Mouse (Mus musculus): ENCODE results near the gene 2610028H24Rik. TPM values are rescaled to one million over a fixed set of nuclear protein-coding genes. Genes with fewer than 3 reads are reported as not detected.

Gene 2610028H24Rik
- polyA plus RNA-seq, 1 experiment from 2014 or later = not detected

GRCm38 (mm10) chr10:76461255-76461654, 12.4 kb downstream of the 2610028H24Rik start:
- no peak overlapping the region for H3K4me2 ChIP-seq (ENCODE audit: low read depth, low read length)
- no peak overlapping the region for H3K9ac ChIP-seq (replicated peaks)
- TF ChIP-seq CTCF (IDR thresholded peaks at IDR 0.05; ENCODE audit: low read depth) (no peak), EP300 (IDR thresholded peaks at IDR 0.05; ENCODE audit: low read depth) (no peak)
- DNase-seq (no peak), ATAC-seq (no peak)
- no peaks in the 10 kb centered on the region for H3K27me3 ChIP-seq (ENCODE audit: insufficient read depth, low read length)
- 0 out of 2 replicates have a peak, but pooled peaks cover 6% of the 10 kb centered on the region for H3K36me3 ChIP-seq (replicated peaks; ENCODE audit: insufficient read depth, low read length)
- H3K27ac ChIP-seq (ENCODE audit: low read depth) = no peak overlapping the region
- H3K9me3 ChIP-seq (ENCODE audit: low read length) = peaks cover 7% of the 10 kb centered on the region
- H3K4me3 ChIP-seq (ENCODE audit: low read depth, low read length) = no peak overlapping the region
- 81% methylated on average over 1 of the region's 1 CpGs for WGBS (ENCODE audit: insufficient replicate concordance)
- no peaks in the 10 kb centered on the region for H3K4me1 ChIP-seq (ENCODE audit: insufficient read depth)

- no peak overlapping the region for H3K4me3 ChIP-seq (ENCODE audit: low read depth, low read length)
- H3K4me1 ChIP-seq (ENCODE audit: insufficient read depth) = no peaks in the 10 kb centered on the region
- WGBS (ENCODE audit: insufficient replicate concordance) = 84% methylated on average over 7 of the region's 7 CpGs
- TF ChIP-seq CTCF (IDR thresholded peaks at IDR 0.05; ENCODE audit: low read depth) (no peak), EP300 (IDR thresholded peaks at IDR 0.05; ENCODE audit: low read depth) (no peak)
- H3K27me3 ChIP-seq (ENCODE audit: insufficient read depth, low read length) = no peaks in the 10 kb centered on the region
- H3K4me2 ChIP-seq (ENCODE audit: low read depth, low read length) = no peak overlapping the region
- no peak for ATAC-seq
- DNase-seq = no peak
- 0 out of 2 replicates have a peak, but pooled peaks cover 6% of the 10 kb centered on the region for H3K36me3 ChIP-seq (replicated peaks; ENCODE audit: insufficient read depth, low read length)
- H3K9me3 ChIP-seq (ENCODE audit: low read length) = peaks cover 7% of the 10 kb centered on the region
- H3K27ac ChIP-seq (ENCODE audit: low read depth) = no peak overlapping the region
- H3K9ac ChIP-seq (replicated peaks) = no peak overlapping the region
These were observed 13.4 kb downstream of the 2610028H24Rik start for GRCm38 (mm10) chr10:76462312-76462711.

GRCm38 (mm10) chr10:76462721-76463120, 13.8 kb downstream of the 2610028H24Rik start:
- H3K36me3 ChIP-seq (replicated peaks; ENCODE audit: insufficient read depth, low read length) = 0 out of 2 replicates have a peak, but pooled peaks cover 6% of the 10 kb centered on the region
- no peak for ATAC-seq

GRCm38 (mm10) chr10:76468203-76469162, 19.6 kb downstream of the 2610028H24Rik start, which contains the start of the genes Mcm3ap and Ybey:
TSS of gene Mcm3ap (plus strand) at chr10:76468927.
TSS of gene Ybey (minus strand) at chr10:76469114.
- ATAC-seq = peak; percentile 98
- Histone ChIP-seq H3K4me3 (ENCODE audit: low read depth, low read length) (peak within 1 kb of the TSS; percentile 79), H3K27me3 (ENCODE audit: insufficient read depth, low read length) (no peaks in the 10 kb centered on the region), H3K9me3 (ENCODE audit: low read length) (no peaks in the 10 kb centered on the region), H3K9ac (replicated peaks) (peak within 1 kb of the TSS; percentile 83), H3K36me3 (replicated peaks; ENCODE audit: insufficient read depth, low read length) (peaks cover 28% of the 10 kb centered on the region), H3K4me2 (ENCODE audit: low read depth, low read length) (peak within 1 kb of the TSS; percentile 73), H3K4me1 (ENCODE audit: insufficient read depth) (0 out of 2 replicates have a peak, but pooled peaks cover 3% of the 10 kb centered on the region), H3K27ac (ENCODE audit: low read depth) (peak within 1 kb of the TSS; percentile 78)
- peak; percentile 61 for TF ChIP-seq CTCF (IDR thresholded peaks at IDR 0.05; ENCODE audit: low read depth)
- no peak for TF ChIP-seq EP300 (IDR thresholded peaks at IDR 0.05; ENCODE audit: low read depth)
- WGBS (ENCODE audit: insufficient replicate concordance) = 1% methylated on average over 55 of the region's 55 CpGs
- peak; percentile 92 for DNase-seq

More at GRCm38 (mm10) chr10:76462721-76463120, 13.8 kb downstream of the 2610028H24Rik start:
- no peak overlapping the region for H3K4me2 ChIP-seq (ENCODE audit: low read depth, low read length)
- no peak for TF ChIP-seq EP300 (IDR thresholded peaks at IDR 0.05; ENCODE audit: low read depth)
- no peak for TF ChIP-seq CTCF (IDR thresholded peaks at IDR 0.05; ENCODE audit: low read depth)
- H3K9me3 ChIP-seq (ENCODE audit: low read length) = peaks cover 7% of the 10 kb centered on the region
- WGBS (ENCODE audit: insufficient replicate concordance) = 82% methylated on average over 6 of the region's 6 CpGs
- H3K27ac ChIP-seq (ENCODE audit: low read depth) = no peak overlapping the region
- H3K9ac ChIP-seq (replicated peaks) = no peak overlapping the region
- no peak for DNase-seq
- 0 out of 2 replicates have a peak, but pooled peaks cover 1% of the 10 kb centered on the region for H3K4me1 ChIP-seq (ENCODE audit: insufficient read depth)
- no peak overlapping the region for H3K4me3 ChIP-seq (ENCODE audit: low read depth, low read length)
- no peaks in the 10 kb centered on the region for H3K27me3 ChIP-seq (ENCODE audit: insufficient read depth, low read length)

- 92% methylated on average over 5 of the region's 5 CpGs for WGBS (ENCODE audit: insufficient replicate concordance)
- Histone ChIP-seq H3K9me3 (ENCODE audit: low read length) (no peaks in the 10 kb centered on the region), H3K4me1 (ENCODE audit: insufficient read depth) (no peaks in the 10 kb centered on the region), H3K4me3 (ENCODE audit: low read depth, low read length) (no peak overlapping the region), H3K36me3 (replicated peaks; ENCODE audit: insufficient read depth, low read length) (peaks cover 66% of the 10 kb centered on the region), H3K27me3 (ENCODE audit: insufficient read depth, low read length) (no peaks in the 10 kb centered on the region), H3K4me2 (ENCODE audit: low read depth, low read length) (no peak overlapping the region), H3K9ac (replicated peaks) (no peak overlapping the region), H3K27ac (ENCODE audit: low read depth) (no peak overlapping the region)
- ATAC-seq (no peak), DNase-seq (no peak)
- TF ChIP-seq EP300 (IDR thresholded peaks at IDR 0.05; ENCODE audit: low read depth) (no peak), CTCF (IDR thresholded peaks at IDR 0.05; ENCODE audit: low read depth) (no peak)
These were observed 24.9 kb downstream of the 2610028H24Rik start for GRCm38 (mm10) chr10:76473759-76474158.

GRCm38 (mm10) chr10:76480851-76481250, 32.0 kb downstream of the 2610028H24Rik start:
- Histone ChIP-seq H3K4me3 (ENCODE audit: low read depth, low read length) (no peak overlapping the region), H3K9ac (replicated peaks) (no peak overlapping the region), H3K36me3 (replicated peaks; ENCODE audit: insufficient read depth, low read length) (peaks cover 86% of the 10 kb centered on the region), H3K27ac (ENCODE audit: low read depth) (no peak overlapping the region), H3K27me3 (ENCODE audit: insufficient read depth, low read length) (no peaks in the 10 kb centered on the region), H3K4me2 (ENCODE audit: low read depth, low read length) (no peak overlapping the region), H3K4me1 (ENCODE audit: insufficient read depth) (no peaks in the 10 kb centered on the region), H3K9me3 (ENCODE audit: low read length) (no peaks in the 10 kb centered on the region)
- TF ChIP-seq EP300 (IDR thresholded peaks at IDR 0.05; ENCODE audit: low read depth) (no peak), CTCF (IDR thresholded peaks at IDR 0.05; ENCODE audit: low read depth) (no peak)
- ATAC-seq = no peak
- no peak for DNase-seq
- 93% methylated on average over 13 of the region's 13 CpGs for WGBS (ENCODE audit: insufficient replicate concordance)
